In the genomic region with DNA sequence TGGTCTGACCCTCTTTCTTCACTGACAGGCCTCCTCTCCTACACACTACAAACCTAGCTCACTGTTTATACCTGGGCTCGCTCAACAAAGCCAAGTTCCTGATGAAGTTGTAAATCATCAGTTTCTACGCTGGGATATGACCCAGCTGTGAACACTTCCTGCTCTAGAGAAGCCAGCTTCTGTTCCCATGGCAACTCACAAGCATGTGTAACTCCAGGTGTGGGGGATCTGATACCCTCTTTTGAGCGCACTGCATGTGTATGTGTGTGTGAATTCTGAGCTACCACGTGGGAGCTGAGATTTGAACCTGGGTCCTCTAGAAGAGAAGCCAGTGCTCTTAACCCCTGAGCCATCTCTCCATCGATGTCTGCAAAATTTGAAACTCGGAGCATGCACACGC, we compare ENCODE assay signal across 35 mouse cellular contexts. TPM values are rescaled to one million over a fixed set of nuclear protein-coding genes. Genes with fewer than 3 reads are reported as not detected.
DNase-seq lines count a peak whose midpoint lies in the region; ATAC-seq and TF ChIP-seq lines count a peak whose summit lies in the region.
"Had no signal": no experiment of that assay in that cellular context is flagged by ENCODE, and none has a peak within 500 bp of the region (broad histone marks: within the 10 kb centered on the region; RNA-seq: fewer than 3 reads in every experiment).

No protein-coding gene starts in this region.

- H3K27me3 ChIP-seq in forebrain, embryonic 16.5 days (replicated peaks; ENCODE audit: control insufficient read depth, insufficient read depth, low read length): no peaks in the 10 kb centered on the region
- no peaks in the 10 kb centered on the region for H3K27me3 ChIP-seq in forebrain, postnatal 0 days (ENCODE audit: insufficient read depth, low read length)
- H3K27me3 ChIP-seq in stomach, embryonic 14.5 days (ENCODE audit: control insufficient read depth, insufficient read depth, low read length): no peaks in the 10 kb centered on the region
- no peaks in the 10 kb centered on the region for H3K27me3 ChIP-seq in stomach, postnatal 0 days (ENCODE audit: control insufficient read depth, insufficient read depth, low read length)
- no peaks in the 10 kb centered on the region for H3K27me3 ChIP-seq in limb, embryonic 10.5 days (ENCODE audit: low read depth, poor library complexity, severe bottlenecking)
- H3K27me3 ChIP-seq: heart, embryonic 15.5 days; kidney, embryonic 15.5 days; neural tube, embryonic 15.5 days had no signal

- H3K4me1 ChIP-seq in forebrain, embryonic 16.5 days (replicated peaks; ENCODE audit: control insufficient read depth, insufficient read depth, low read length): no peaks in the 10 kb centered on the region
- H3K4me1 ChIP-seq in forebrain, postnatal 0 days (ENCODE audit: insufficient read depth): no peaks in the 10 kb centered on the region
- no peaks in the 10 kb centered on the region for H3K4me1 ChIP-seq in stomach, embryonic 14.5 days (ENCODE audit: control insufficient read depth, insufficient read depth, low read length)
- H3K4me1 ChIP-seq in stomach, postnatal 0 days (replicated peaks; ENCODE audit: control insufficient read depth, insufficient read depth): no peaks in the 10 kb centered on the region
- H3K4me1 ChIP-seq in limb, embryonic 10.5 days: peaks cover 13% of the 10 kb centered on the region
- H3K4me1 ChIP-seq: heart, embryonic 15.5 days; midbrain, embryonic 10.5 days; neural tube, embryonic 15.5 days had no signal

- TF ChIP-seq CTCF in forebrain, postnatal 0 days (IDR thresholded peaks at IDR 0.05; ENCODE audit: low read depth): no peak
- no peak for TF ChIP-seq CTCF in stomach, postnatal 0 days (IDR thresholded peaks at IDR 0.05; ENCODE audit: low read depth)

- H3K9me3 ChIP-seq in forebrain, embryonic 16.5 days (ENCODE audit: control insufficient read depth, low read length): peaks cover 3% of the 10 kb centered on the region
- no peaks in the 10 kb centered on the region for H3K9me3 ChIP-seq in forebrain, postnatal 0 days (ENCODE audit: low read length)
- H3K9me3 ChIP-seq in stomach, embryonic 14.5 days (ENCODE audit: control insufficient read depth, low read depth, low read length): peaks cover 4% of the 10 kb centered on the region; the same call in 1 of the 2 replicates
- H3K9me3 ChIP-seq in stomach, postnatal 0 days (ENCODE audit: control insufficient read depth, low read length): no peaks in the 10 kb centered on the region
- 0 out of 2 replicates have a peak, but pooled peaks cover 2% of the 10 kb centered on the region for H3K9me3 ChIP-seq in limb, embryonic 10.5 days (replicated peaks)
- H3K9me3 ChIP-seq: kidney, embryonic 15.5 days had no signal

- peaks cover 22% of the 10 kb centered on the region for H3K36me3 ChIP-seq in forebrain, embryonic 16.5 days (ENCODE audit: control insufficient read depth, insufficient read depth)
- H3K36me3 ChIP-seq in forebrain, postnatal 0 days (ENCODE audit: insufficient read depth): peaks cover 22% of the 10 kb centered on the region
- peaks cover 21% of the 10 kb centered on the region for H3K36me3 ChIP-seq in stomach, embryonic 14.5 days (ENCODE audit: control insufficient read depth, insufficient read depth, low read length)
- H3K36me3 ChIP-seq in stomach, postnatal 0 days (ENCODE audit: control insufficient read depth, insufficient read depth, low read length): 0 out of 2 replicates have a peak, but pooled peaks cover 4% of the 10 kb centered on the region
- peaks cover 30% of the 10 kb centered on the region for H3K36me3 ChIP-seq in limb, embryonic 10.5 days

- WGBS in forebrain, embryonic 16.5 days: 78% methylated on average over 7 of the region's 7 CpGs
- WGBS in forebrain, postnatal 0 days: 80% methylated on average over 7 of the region's 7 CpGs
- WGBS in stomach, embryonic 14.5 days: 43% methylated on average over 7 of the region's 7 CpGs
- WGBS in stomach, postnatal 0 days: 58% methylated on average over 7 of the region's 7 CpGs
- 65% methylated on average over 7 of the region's 7 CpGs for WGBS in limb, embryonic 10.5 days

- TF ChIP-seq EP300 in stomach, postnatal 0 days (optimal IDR thresholded peaks at IDR 0.05): no peak

- ATAC-seq in forebrain, embryonic 16.5 days: no peak
- no peak for ATAC-seq in forebrain, postnatal 0 days
- peak; percentile 46; the same call in 1 of the 2 replicates for ATAC-seq in stomach, embryonic 14.5 days (ENCODE audit: insufficient number of reproducible peaks, insufficient read depth, low FRiP score, low read depth)
- ATAC-seq in stomach, postnatal 0 days (ENCODE audit: low FRiP score, low TSS enrichment): no peak
- ATAC-seq: activated CD4-positive, CD25-positive, alpha-beta regulatory T cell, adult 4 months; forebrain, embryonic 14.5 days; intestine, embryonic 16.5 days; liver, postnatal 0 days; lung, postnatal 0 days had no signal

- H3K9ac ChIP-seq in forebrain, embryonic 16.5 days (replicated peaks; ENCODE audit: low read depth, low read length): no peak overlapping the region
- no peak overlapping the region for H3K9ac ChIP-seq in forebrain, postnatal 0 days
- H3K9ac ChIP-seq in stomach, embryonic 14.5 days (replicated peaks; ENCODE audit: low read depth, low read length): no peak overlapping the region
- H3K9ac ChIP-seq in stomach, postnatal 0 days (ENCODE audit: low read length): no peak overlapping the region
- H3K9ac ChIP-seq: heart, embryonic 15.5 days; hindbrain, embryonic 14.5 days; kidney, embryonic 15.5 days; liver, postnatal 0 days; neural tube, embryonic 15.5 days had no signal

- intact Hi-C loops in left cerebral cortex, postnatal 14 days (cut with DNase I): no loop called here

- 0 out of 2 replicates have a peak overlapping the region, but pooled peaks have one; percentile 14 for H3K27ac ChIP-seq in forebrain, embryonic 16.5 days (ENCODE audit: low read length)
- H3K27ac ChIP-seq in forebrain, postnatal 0 days (ENCODE audit: low read depth, low read length): no peak overlapping the region
- no peak overlapping the region for H3K27ac ChIP-seq in stomach, embryonic 14.5 days (ENCODE audit: low read length)
- no peak overlapping the region for H3K27ac ChIP-seq in stomach, postnatal 0 days (replicated peaks)
- H3K27ac ChIP-seq in limb, embryonic 10.5 days: no peak overlapping the region
- H3K27ac ChIP-seq: heart, embryonic 15.5 days; hindbrain, embryonic 14.5 days; kidney, embryonic 15.5 days; macrophage; midbrain, embryonic 10.5 days; neural tube, embryonic 15.5 days had no signal

- no peak overlapping the region for H3K4me3 ChIP-seq in forebrain, embryonic 16.5 days (replicated peaks; ENCODE audit: low read length)
- H3K4me3 ChIP-seq in forebrain, postnatal 0 days (ENCODE audit: low read depth, low read length): no peak overlapping the region
- H3K4me3 ChIP-seq in stomach, embryonic 14.5 days (ENCODE audit: low read depth, low read length): no peak overlapping the region
- no peak overlapping the region for H3K4me3 ChIP-seq in stomach, postnatal 0 days (ENCODE audit: low read depth, low read length)
- H3K4me3 ChIP-seq in limb, embryonic 10.5 days: no peak overlapping the region
- H3K4me3 ChIP-seq: heart, embryonic 15.5 days; kidney, embryonic 15.5 days; midbrain, embryonic 10.5 days; neural tube, embryonic 15.5 days had no signal

- no peak for DNase-seq in forebrain, postnatal 0 days
- no peak for DNase-seq in stomach, postnatal 0 days (ENCODE audit: low spot score)
- peak; percentile 38 for DNase-seq in limb, embryonic 10.5 days (ENCODE audit: low spot score)
- no peak for DNase-seq in left cerebral cortex, postnatal 14 days (ENCODE audit: low spot score in 2 of 2)
- DNase-seq in liver: no peak
- DNase-seq: adrenal gland, adult 8-10 months; cerebellum, adult 11-12 months; cerebellum, postnatal 10 days; gastrocnemius, postnatal 25 days; heart, postnatal 36 days; layer of hippocampus, adult 9-11 months; left cerebral cortex, postnatal 4 days; liver, postnatal 0 days; right cerebral cortex, adult 18-20 months; right cerebral cortex, postnatal 4 days; thymus, adult 2 months had no signal

- H3K4me2 ChIP-seq in forebrain, embryonic 16.5 days (ENCODE audit: low read length): no peak overlapping the region
- H3K4me2 ChIP-seq in forebrain, postnatal 0 days (ENCODE audit: low read depth): no peak overlapping the region
- H3K4me2 ChIP-seq in stomach, embryonic 14.5 days (replicated peaks; ENCODE audit: low read depth, low read length): no peak overlapping the region
- no peak overlapping the region for H3K4me2 ChIP-seq in stomach, postnatal 0 days (replicated peaks; ENCODE audit: low read depth)
- H3K4me2 ChIP-seq: heart, embryonic 15.5 days; hindbrain, embryonic 14.5 days; kidney, embryonic 15.5 days; liver, embryonic 11.5 days; neural tube, embryonic 15.5 days had no signal

RNA-seq across cellular contexts. Expression of gene Dyx1c1, which starts 9.0 kb away (rescaled TPM):
- polyA plus RNA-seq in forebrain, embryonic 16.5 days (2015; fragmentation: Nextera tagmentation; extraction: Ambion mirVana): 1.7 and 1.8 TPM in 2 replicates
- 1.0 and 2.9 TPM in 2 replicates for total RNA-seq in forebrain, postnatal 0 days (2014; rRNA removed)
- polyA plus RNA-seq in forebrain, postnatal 0 days (2015; fragmentation: Nextera tagmentation; extraction: Ambion mirVana): 2.6 and 3.2 TPM in 2 replicates
- polyA plus RNA-seq in stomach, embryonic 14.5 days (2014; fragmentation: Nextera tagmentation; extraction: Ambion mirVana): 0.85 and 1.7 TPM in 2 replicates
- polyA plus RNA-seq in stomach, postnatal 0 days (2015; fragmentation: Nextera tagmentation; extraction: Ambion mirVana): 0.28 and 0.51 TPM in 2 replicates
- polyA plus RNA-seq in limb, embryonic 10.5 days (2016; fragmentation: Nextera tagmentation; extraction: Ambion mirVana): 1.5 TPM in 2 replicates
- total RNA-seq in left cerebral cortex, postnatal 14 days (2021): 1 to 10 TPM; 1.1 to 1.7 TPM

RNA-seq across cellular contexts. Expression of gene Gm44503, which starts 9.1 kb away (rescaled TPM):
- polyA plus RNA-seq in forebrain, embryonic 16.5 days (2015; fragmentation: Nextera tagmentation; extraction: Ambion mirVana): not detected in 2 replicates
- total RNA-seq in forebrain, postnatal 0 days (2014; rRNA removed): 0.10 TPM in 1 of 2 replicates, not detected in the other
- not detected in 2 replicates for polyA plus RNA-seq in forebrain, postnatal 0 days (2015; fragmentation: Nextera tagmentation; extraction: Ambion mirVana)
- not detected in 2 replicates for polyA plus RNA-seq in stomach, embryonic 14.5 days (2014; fragmentation: Nextera tagmentation; extraction: Ambion mirVana)
- polyA plus RNA-seq in stomach, postnatal 0 days (2015; fragmentation: Nextera tagmentation; extraction: Ambion mirVana): not detected in 2 replicates
- not detected in 2 replicates for polyA plus RNA-seq in limb, embryonic 10.5 days (2016; fragmentation: Nextera tagmentation; extraction: Ambion mirVana)
- total RNA-seq in left cerebral cortex, postnatal 14 days (2021): under 1 TPM in 1 of 2 experiments, not detected in 1; 0.29 TPM
- total RNA-seq: adrenal gland, adult 8-10 months; gastrocnemius, postnatal 25 days; heart, postnatal 36 days; left cerebral cortex, adult 18-20 months; MEL had no signal
- polyA plus RNA-seq: activated CD4-positive, CD25-positive, alpha-beta regulatory T cell, adult 4 months; C2C12; cortical plate, adult 2 months; forebrain, embryonic 14.5 days; heart, embryonic 15.5 days; intestine, embryonic 16.5 days; kidney, embryonic 15.5 days; large intestine, adult 2 months; liver, embryonic 11.5 days; liver, postnatal 0 days; lung, postnatal 0 days; macrophage; midbrain, embryonic 10.5 days; neural tube, embryonic 15.5 days; stomach, embryonic 16.5 days; thymus, adult 2 months had no signal

RNA-seq across cellular contexts. Expression of gene Pygo1, which starts 24.1 kb away (rescaled TPM):
- polyA plus RNA-seq in forebrain, embryonic 16.5 days (2015; fragmentation: Nextera tagmentation; extraction: Ambion mirVana): 14.3 and 15.1 TPM in 2 replicates
- total RNA-seq in forebrain, postnatal 0 days (2014; rRNA removed): 34.6 and 41.7 TPM in 2 replicates
- 5.7 and 9.6 TPM in 2 replicates for polyA plus RNA-seq in forebrain, postnatal 0 days (2015; fragmentation: Nextera tagmentation; extraction: Ambion mirVana)
- polyA plus RNA-seq in stomach, embryonic 14.5 days (2014; fragmentation: Nextera tagmentation; extraction: Ambion mirVana): 6.8 and 7.4 TPM in 2 replicates
- 1.1 and 1.4 TPM in 2 replicates for polyA plus RNA-seq in stomach, postnatal 0 days (2015; fragmentation: Nextera tagmentation; extraction: Ambion mirVana)
- polyA plus RNA-seq in limb, embryonic 10.5 days (2016; fragmentation: Nextera tagmentation; extraction: Ambion mirVana): 5.5 and 7.5 TPM in 2 replicates
- 10 to 100 TPM; 12.0 to 13.0 TPM for total RNA-seq in left cerebral cortex, postnatal 14 days (2021)
- total RNA-seq: MEL had no signal
- polyA plus RNA-seq: activated CD4-positive, CD25-positive, alpha-beta regulatory T cell, adult 4 months; macrophage had no signal

RNA-seq across cellular contexts. Expression of gene Ccpg1os, which starts 35.6 kb away (rescaled TPM):
- 19.1 and 22.4 TPM in 2 replicates for polyA plus RNA-seq in forebrain, embryonic 16.5 days (2015; fragmentation: Nextera tagmentation; extraction: Ambion mirVana)
- 24.7 and 26.8 TPM in 2 replicates for total RNA-seq in forebrain, postnatal 0 days (2014; rRNA removed)
- polyA plus RNA-seq in forebrain, postnatal 0 days (2015; fragmentation: Nextera tagmentation; extraction: Ambion mirVana): 18.8 and 22.7 TPM in 2 replicates
- polyA plus RNA-seq in stomach, embryonic 14.5 days (2014; fragmentation: Nextera tagmentation; extraction: Ambion mirVana): 12.4 and 14.6 TPM in 2 replicates
- 10.6 and 12.0 TPM in 2 replicates for polyA plus RNA-seq in stomach, postnatal 0 days (2015; fragmentation: Nextera tagmentation; extraction: Ambion mirVana)
- polyA plus RNA-seq in limb, embryonic 10.5 days (2016; fragmentation: Nextera tagmentation; extraction: Ambion mirVana): 12.9 and 13.3 TPM in 2 replicates
- total RNA-seq in left cerebral cortex, postnatal 14 days (2021): 1 to 10 TPM; 7.6 to 8.6 TPM

RNA-seq across cellular contexts. Expression of gene Ccpg1, which starts 35.7 kb away (rescaled TPM):
- 56.7 and 58.2 TPM in 2 replicates for polyA plus RNA-seq in forebrain, embryonic 16.5 days (2015; fragmentation: Nextera tagmentation; extraction: Ambion mirVana)
- 31.0 and 31.9 TPM in 2 replicates for total RNA-seq in forebrain, postnatal 0 days (2014; rRNA removed)
- polyA plus RNA-seq in forebrain, postnatal 0 days (2015; fragmentation: Nextera tagmentation; extraction: Ambion mirVana): 29.8 and 42.5 TPM in 2 replicates
- polyA plus RNA-seq in stomach, embryonic 14.5 days (2014; fragmentation: Nextera tagmentation; extraction: Ambion mirVana): 21.6 and 27.4 TPM in 2 replicates
- 22.9 and 26.0 TPM in 2 replicates for polyA plus RNA-seq in stomach, postnatal 0 days (2015; fragmentation: Nextera tagmentation; extraction: Ambion mirVana)
- polyA plus RNA-seq in limb, embryonic 10.5 days (2016; fragmentation: Nextera tagmentation; extraction: Ambion mirVana): 9.9 and 11.3 TPM in 2 replicates
- 100 to 1,000 TPM; 104 to 117 TPM for total RNA-seq in left cerebral cortex, postnatal 14 days (2021)
